Mouse (Mus musculus) kidney, postnatal 25 days (tissue): ENCODE results near the gene Ipo5.

Experiments
- DNase-seq, 2 experiments: peaks; one replicate each; pipeline ENCODE4 v3.0.0; 2021; ENCODE audit warnings: mixed read lengths in 2 of 2

Ipo5 gene

GRCm38 (mm10) chr14:120925731-120926585 is 14.9 kb downstream of the Ipo5 start:
- no peak for DNase-seq

GRCm38 (mm10) chr14:120931236-120931635 is 20.2 kb downstream of the Ipo5 start:
- DNase-seq = peak in 1 of 2 experiments; percentile 13

- no peak for DNase-seq
Observed at GRCm38 (mm10) chr14:120933624-120934023, 22.6 kb downstream of the Ipo5 start.

- DNase-seq = no peak
Observed at GRCm38 (mm10) chr14:120937102-120937501, 26.1 kb downstream of the Ipo5 start.

GRCm38 (mm10) chr14:120942803-120943202 is 31.8 kb downstream of the Ipo5 start:
- DNase-seq = no peak

GRCm38 (mm10) chr14:120945146-120945545 is 34.1 kb downstream of the Ipo5 start:
- no peak for DNase-seq

GRCm38 (mm10) chr14:120947104-120947503 is 36.1 kb downstream of the Ipo5 start:
- DNase-seq = no peak

- no peak for DNase-seq
Observed at GRCm38 (mm10) chr14:120949002-120949401, 38.0 kb downstream of the Ipo5 start.

GRCm38 (mm10) chr14:120950068-120950467 is 39.0 kb downstream of the Ipo5 start:
- DNase-seq = no peak

- DNase-seq = no peak
Observed at GRCm38 (mm10) chr14:120952434-120952833, 41.4 kb downstream of the Ipo5 start.

- DNase-seq = no peak
Observed at GRCm38 (mm10) chr14:120960551-120960950, 49.5 kb downstream of the Ipo5 start.

- DNase-seq = no peak
Observed at GRCm38 (mm10) chr14:120960991-120961390, 50.0 kb downstream of the Ipo5 start.

GRCm38 (mm10) chr14:120967072-120967471 is 56.0 kb downstream of the Ipo5 start:
- DNase-seq = no peak

- no peak for DNase-seq
Observed at GRCm38 (mm10) chr14:120968723-120969122, 57.7 kb downstream of the Ipo5 start.

- no peak for DNase-seq
Observed at GRCm38 (mm10) chr14:120969673-120970072, 58.6 kb downstream of the Ipo5 start.

- peak in 1 of 2 experiments; percentile 43 for DNase-seq
Observed at GRCm38 (mm10) chr14:120970637-120971036, 59.6 kb downstream of the Ipo5 start.

GRCm38 (mm10) chr14:120971313-120971712 is 60.3 kb downstream of the Ipo5 start:
- DNase-seq = no peak

- peak; percentile 62 to 67 for DNase-seq
Observed at GRCm38 (mm10) chr14:120979559-120979958, 68.5 kb downstream of the Ipo5 start.

- no peak for DNase-seq
Observed at GRCm38 (mm10) chr14:120989126-120989525, 78.1 kb downstream of the Ipo5 start.
